Mouse (Mus musculus) spleen, adult 2 months (tissue): ENCODE data around the gene Unc79.

Experiments used
- CTCF ChIP-seq: fragments of 200-500 bp; IDR thresholded peaks from 2 replicates; pipeline ENCODE4 v1.5.1; 2011; ENCODE audit warnings: mild to moderate bottlenecking, inconsistent platforms; ENCODE audit not compliant: insufficient read depth, insufficient read length, insufficient replicate concordance; ENCODE audit errors: extremely low read depth
- POLR2A ChIP-seq: fragments of 200-500 bp; IDR thresholded peaks from 2 replicates; pipeline ENCODE4 v1.6.1; 2011; ENCODE audit warnings: low read depth, low read length, inconsistent platforms

DNA sequence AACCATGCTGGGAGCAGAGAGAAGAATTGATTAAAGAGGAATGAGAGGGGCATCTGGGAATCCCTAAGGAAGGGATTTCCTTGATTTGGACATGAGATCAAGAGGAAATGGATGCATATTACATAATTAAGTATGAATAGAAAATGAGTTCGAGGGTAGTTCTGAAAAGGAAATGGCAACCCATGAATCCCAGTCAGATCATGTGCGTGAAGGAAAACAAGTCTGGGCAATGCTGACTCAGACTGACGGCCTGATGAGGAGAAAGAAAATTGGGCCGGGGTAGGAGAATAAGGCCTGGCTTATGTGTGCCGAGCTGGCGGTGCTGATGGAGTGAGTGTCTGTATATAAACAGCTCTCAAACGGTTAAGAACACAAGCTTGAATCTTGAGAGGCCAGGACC lies 17.9 kb upstream of the Unc79 start:
- no peak for TF ChIP-seq POLR2A
- TF ChIP-seq CTCF, result no peak
